Comparison of ENCODE assay signal across 8 mouse cellular contexts in the genomic region with DNA sequence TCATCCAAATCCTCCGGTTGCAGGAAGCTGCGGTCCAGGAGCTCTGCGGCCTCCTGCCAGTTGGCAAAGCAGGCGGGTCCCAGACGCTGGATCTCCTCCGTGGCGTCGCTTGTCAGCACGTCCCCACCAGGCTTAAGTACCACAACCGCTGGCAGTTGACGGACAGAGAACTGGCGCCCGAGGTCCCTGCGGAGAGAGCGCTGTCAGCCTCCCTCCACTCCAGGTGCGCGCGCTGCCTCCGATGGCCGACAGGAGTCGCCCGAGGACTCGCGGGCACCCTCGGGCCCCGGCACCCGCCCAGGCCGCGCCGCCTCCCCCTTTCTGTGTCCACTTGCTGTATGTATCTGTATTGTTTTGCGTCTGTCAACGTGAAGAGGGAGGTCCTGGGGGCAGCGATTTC. TPM values are rescaled to one million over a fixed set of nuclear protein-coding genes. Genes with fewer than 3 reads are reported as not detected.
DNase-seq lines count a peak whose midpoint lies in the region; ATAC-seq lines count a peak whose summit lies in the region.

No protein-coding gene starts in this region.

- no peak overlapping the region for H3K27ac ChIP-seq in hindbrain, embryonic 14.5 days

- DNase-seq in Muller cell, postnatal 12 days (ENCODE audit: inconsistent ontology term) = peak; percentile 75
- DNase-seq in cerebellum, adult 9-11 months = peak; percentile 78
- peak; percentile 84 for DNase-seq in gastrocnemius, adult 18-20 months (ENCODE audit: low spot score)
- DNase-seq in hindbrain, embryonic 14.5 days (ENCODE audit: low spot score) = peak; percentile 63
- DNase-seq in left cerebral cortex, postnatal 36 days (ENCODE audit: low spot score in 2 of 2) = peak; percentile 65 to 67
- peak; percentile 48 for DNase-seq in mesoderm, embryonic 11.5 days (ENCODE audit: low read depth, low spot score)
- peak; percentile 76 for DNase-seq in right cerebral cortex, postnatal 14 days
- DNase-seq in urinary bladder, postnatal 25 days (ENCODE audit: low spot score) = peak; percentile 88

- H3K9ac ChIP-seq in hindbrain, embryonic 14.5 days = peak overlapping the region; percentile 6; the same call in 1 of the 2 replicates

- no peaks in the 10 kb centered on the region for H3K36me3 ChIP-seq in hindbrain, embryonic 14.5 days (replicated peaks; ENCODE audit: control insufficient read depth, insufficient read depth)

- H3K4me1 ChIP-seq in hindbrain, embryonic 14.5 days (replicated peaks; ENCODE audit: control insufficient read depth, insufficient read depth, low read length) = 0 out of 2 replicates have a peak, but pooled peaks cover 4% of the 10 kb centered on the region

- H3K4me3 ChIP-seq in hindbrain, embryonic 14.5 days (replicated peaks; ENCODE audit: low read length) = peak overlapping the region; percentile 20

- peaks cover 70% of the 10 kb centered on the region for H3K27me3 ChIP-seq in hindbrain, embryonic 14.5 days (ENCODE audit: control insufficient read depth, insufficient read depth, low read length)

- no peaks in the 10 kb centered on the region for H3K9me3 ChIP-seq in hindbrain, embryonic 14.5 days (ENCODE audit: control insufficient read depth, low read length)

- peak overlapping the region; percentile 40 for H3K4me2 ChIP-seq in hindbrain, embryonic 14.5 days (replicated peaks)

- ATAC-seq in hindbrain, embryonic 14.5 days (ENCODE audit: low FRiP score) = peak; percentile 33; the same call in 1 of the 2 replicates

- under 1% methylated on average over 33 of the region's 33 CpGs for whole genome bisulfite sequencing in hindbrain, embryonic 14.5 days

- intact Hi-C loops in left cerebral cortex, postnatal 36 days (cut with DNase I) = loop anchor here (2.0 kb wide), 1 partner anchor 34 kb away; a partner anchor contains a TSS

RNA-seq across cellular contexts. Expression of a gene that starts 3.6 kb away (rescaled TPM):
- not detected for total RNA-seq in gastrocnemius, adult 18-20 months (2021)
- polyA plus RNA-seq in hindbrain, embryonic 14.5 days (2014; fragmentation: Nextera tagmentation; extraction: Ambion mirVana) = 0.13 TPM in 1 of 2 replicates, not detected in the other
- total RNA-seq in left cerebral cortex, postnatal 36 days (2021) = under 1 TPM; 0.18 to 0.22 TPM

RNA-seq across cellular contexts. Expression of a gene that starts 4.1 kb away (rescaled TPM):
- total RNA-seq in gastrocnemius, adult 18-20 months (2021) = not detected
- polyA plus RNA-seq in hindbrain, embryonic 14.5 days (2014; fragmentation: Nextera tagmentation; extraction: Ambion mirVana) = 0.32 TPM in 1 of 2 replicates, not detected in the other
- total RNA-seq in left cerebral cortex, postnatal 36 days (2021) = not detected

RNA-seq across cellular contexts. Expression of a gene that starts 5.9 kb away (rescaled TPM):
- 10 to 100 TPM; 78.7 to 93.8 TPM for total RNA-seq in gastrocnemius, adult 18-20 months (2021)
- 41.6 and 57.3 TPM in 2 replicates for polyA plus RNA-seq in hindbrain, embryonic 14.5 days (2014; fragmentation: Nextera tagmentation; extraction: Ambion mirVana)
- 100 to 1,000 TPM in 1 of 2 experiments, 10 to 100 TPM in 1; 94.7 to 109 TPM for total RNA-seq in left cerebral cortex, postnatal 36 days (2021)

RNA-seq across cellular contexts. Expression of a gene that starts 20.0 kb away (rescaled TPM):
- total RNA-seq in gastrocnemius, adult 18-20 months (2021) = 10 to 100 TPM; 22.5 to 24.8 TPM
- polyA plus RNA-seq in hindbrain, embryonic 14.5 days (2014; fragmentation: Nextera tagmentation; extraction: Ambion mirVana) = 50.8 and 66.6 TPM in 2 replicates
- 10 to 100 TPM; 37.8 to 43.0 TPM for total RNA-seq in left cerebral cortex, postnatal 36 days (2021)

RNA-seq across cellular contexts. Expression of a gene that starts 25.5 kb away (rescaled TPM):
- total RNA-seq in gastrocnemius, adult 18-20 months (2021) = 1 to 10 TPM; 5.9 to 8.2 TPM
- 4.0 and 5.4 TPM in 2 replicates for polyA plus RNA-seq in hindbrain, embryonic 14.5 days (2014; fragmentation: Nextera tagmentation; extraction: Ambion mirVana)
- 1 to 10 TPM; 3.5 to 4.8 TPM for total RNA-seq in left cerebral cortex, postnatal 36 days (2021)
